Mouse (Mus musculus) midbrain, embryonic 13.5 days (tissue): Measurements from ENCODE around the gene Nicn1. TPM values are rescaled to one million over a fixed set of nuclear protein-coding genes. Genes with fewer than 3 reads are reported as not detected.
A peak's percentile ranks its signal among the peaks of the same experiment; 100 is the strongest.

Experiments used
- ATAC-seq: fragments of 200-750 bp; cut with Nextera tagmentation; 2 replicates; pipeline ENCODE4 v1.8.0; 2017; ENCODE audit warnings: mild to moderate bottlenecking, moderate TSS enrichment, moderate library complexity
- H3K27ac ChIP-seq: fragments of 300-500 bp; sonication (generic); 2 replicates; pipeline ENCODE4 v1.5.1; 2015; ENCODE audit warnings: inconsistent platforms, mild to moderate bottlenecking, moderate library complexity
- H3K27me3 ChIP-seq: fragments of 300-500 bp; sonication (generic); 2 replicates; pipeline ENCODE4 v1.6.1; 2015; ENCODE audit warnings: mild to moderate bottlenecking, inconsistent platforms
- H3K36me3 ChIP-seq: fragments of 300-500 bp; sonication (generic); 2 replicates; pipeline ENCODE4 v1.6.1; 2015; ENCODE audit warnings: mild to moderate bottlenecking, inconsistent platforms
- H3K4me1 ChIP-seq: fragments of 300-500 bp; sonication (generic); replicated peaks from 2 replicates; pipeline ENCODE4 v1.6.1; 2015; ENCODE audit warnings: inconsistent platforms
- H3K4me2 ChIP-seq: fragments of 300-500 bp; sonication (generic); replicated peaks from 2 replicates; pipeline ENCODE4 v1.6.1; 2015; ENCODE audit warnings: moderate library complexity, mild to moderate bottlenecking, inconsistent platforms
- H3K4me3 ChIP-seq: fragments of 300-500 bp; sonication (generic); replicated peaks from 2 replicates; pipeline ENCODE4 v1.5.1; 2015; ENCODE audit warnings: mild to moderate bottlenecking, inconsistent platforms
- H3K9ac ChIP-seq: fragments of 300-500 bp; sonication (generic); replicated peaks from 2 replicates; pipeline ENCODE4 v1.6.1; 2015; ENCODE audit warnings: mild to moderate bottlenecking, inconsistent platforms
- H3K9me3 ChIP-seq: fragments of 300-500 bp; sonication (generic); 2 replicates; pipeline ENCODE4 v1.6.1; 2016; ENCODE audit warnings: mild to moderate bottlenecking, inconsistent platforms
- WGBS: fragments of 180-500 bp; shearing (Covaris S2); methylation state at CpG from one replicate; pipeline ENCODE4 v1.1.7; 2015; 5-methylcytosine and 5-hydroxymethylcytosine counted together
- polyA plus RNA-seq: library from polyadenylated mRNA; unstranded; fragments of >200 nt; fragmentation: Nextera tagmentation; extraction: Ambion mirVana; gene quantifications from 2 replicates; pipeline ENCODE4 v1.2.1, GENCODE M21; 2015

Nicn1 gene
- polyA plus RNA-seq, 1 experiment from 2014 or later, result 118 TPM

DNA sequence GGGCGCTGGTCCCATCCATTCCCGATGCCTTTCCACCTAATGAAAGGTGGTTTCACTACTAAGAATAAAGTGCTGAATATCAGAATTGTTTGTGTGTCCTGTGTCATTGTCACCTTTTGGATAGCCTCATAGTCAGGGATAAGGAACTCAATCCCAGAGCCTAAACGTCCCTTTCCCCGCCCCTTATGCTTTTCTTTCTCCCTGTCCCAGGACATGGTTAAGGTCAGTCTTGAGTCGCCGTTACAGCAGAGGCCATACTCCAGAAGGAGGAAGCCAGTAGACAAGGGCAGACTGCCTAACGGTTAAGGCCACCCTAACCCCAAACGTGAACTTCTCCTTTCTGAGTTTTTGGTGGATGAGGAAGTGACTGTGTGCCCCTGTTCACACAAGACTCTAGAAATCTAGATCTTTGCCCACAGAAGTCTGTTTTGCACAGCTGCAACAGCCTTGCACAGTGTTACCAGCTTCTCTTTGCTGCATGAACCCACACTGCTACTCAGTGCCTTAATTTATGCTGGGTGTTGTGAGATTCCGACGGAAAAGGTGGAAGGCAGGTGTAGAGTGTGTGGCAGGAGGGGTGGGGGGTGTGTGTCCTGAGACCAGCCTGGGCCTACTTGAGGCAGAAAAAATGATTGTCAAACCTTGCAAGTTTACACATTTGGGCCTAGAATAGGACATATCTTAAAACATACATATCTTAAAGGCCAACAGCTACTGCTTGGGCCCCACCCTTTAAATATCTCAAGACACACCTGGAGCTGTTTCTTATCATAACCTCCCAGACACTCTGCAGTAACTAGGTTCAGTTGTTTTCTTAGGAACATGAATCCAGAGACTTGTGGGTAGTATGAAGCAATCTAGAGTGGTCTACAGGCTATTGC is 50.3 kb downstream of the Nicn1 start:
- peaks cover 27% of the 10 kb centered on the region for H3K4me1 ChIP-seq
- WGBS, result 69% methylated on average over 10 of the region's 10 CpGs
- H3K4me3 ChIP-seq, result peak overlapping the region; percentile 65
- no peaks in the 10 kb centered on the region for H3K9me3 ChIP-seq
- peaks cover 11% of the 10 kb centered on the region for H3K36me3 ChIP-seq
- H3K27me3 ChIP-seq, result no peaks in the 10 kb centered on the region
- H3K4me2 ChIP-seq, result peak overlapping the region; percentile 73
- no peak for ATAC-seq
- no peak overlapping the region for H3K27ac ChIP-seq
- H3K9ac ChIP-seq, result peak overlapping the region; percentile 85

DNA sequence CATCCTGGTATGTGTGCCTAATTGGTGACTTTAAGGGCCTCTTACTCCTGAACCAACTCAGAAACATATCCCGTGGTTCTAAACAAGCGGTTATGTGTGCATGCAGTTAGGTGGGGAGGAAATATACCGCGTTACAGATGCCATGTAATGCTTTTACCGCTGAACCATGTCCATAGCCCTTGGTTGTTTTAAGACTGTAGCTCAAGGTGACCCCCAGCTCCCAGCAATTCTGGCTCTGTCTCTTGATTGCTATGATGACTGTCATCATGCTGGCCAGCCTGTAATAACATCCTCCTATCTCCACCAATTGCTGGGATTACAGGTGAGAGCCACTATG is 50.9 kb downstream of the Nicn1 start:
- no peaks in the 10 kb centered on the region for H3K9me3 ChIP-seq
- ATAC-seq, result no peak
- no peak overlapping the region for H3K27ac ChIP-seq
- H3K4me1 ChIP-seq, result peaks cover 31% of the 10 kb centered on the region
- WGBS, result 92% methylated on average over 5 of the region's 5 CpGs
- no peaks in the 10 kb centered on the region for H3K27me3 ChIP-seq
- peaks cover 5% of the 10 kb centered on the region; the same call in 1 of the 2 replicates for H3K36me3 ChIP-seq
- no peak overlapping the region for H3K9ac ChIP-seq
- H3K4me3 ChIP-seq, result no peak overlapping the region
- H3K4me2 ChIP-seq, result no peak overlapping the region

DNA sequence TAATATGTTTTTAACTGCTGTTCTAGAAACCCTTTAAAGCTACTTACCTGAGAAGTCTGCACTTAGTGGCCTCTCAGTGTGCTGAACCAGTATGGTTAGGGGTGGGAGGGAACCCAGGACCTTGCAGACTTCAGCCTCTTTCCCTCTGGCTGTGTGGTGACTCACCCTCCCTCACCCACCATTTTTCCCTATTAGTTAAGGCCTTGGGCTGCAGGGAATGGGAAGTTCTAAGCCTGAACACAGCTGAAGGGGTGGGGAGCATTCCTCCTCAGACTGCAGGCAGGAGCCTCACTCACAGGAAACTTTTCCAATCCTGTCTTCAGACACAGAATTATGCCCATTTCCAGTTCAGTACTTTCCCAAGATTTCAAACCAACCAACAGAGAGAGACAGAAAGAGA is 51.6 kb downstream of the Nicn1 start:
- Histone ChIP-seq H3K4me1 (peaks cover 36% of the 10 kb centered on the region), H3K27ac (no peak overlapping the region), H3K4me2 (no peak overlapping the region), H3K9me3 (no peaks in the 10 kb centered on the region), H3K9ac (no peak overlapping the region), H3K27me3 (no peaks in the 10 kb centered on the region), H3K4me3 (no peak overlapping the region), H3K36me3 (peaks cover 3% of the 10 kb centered on the region; the same call in 1 of the 2 replicates)
- ATAC-seq, result no peak

DNA sequence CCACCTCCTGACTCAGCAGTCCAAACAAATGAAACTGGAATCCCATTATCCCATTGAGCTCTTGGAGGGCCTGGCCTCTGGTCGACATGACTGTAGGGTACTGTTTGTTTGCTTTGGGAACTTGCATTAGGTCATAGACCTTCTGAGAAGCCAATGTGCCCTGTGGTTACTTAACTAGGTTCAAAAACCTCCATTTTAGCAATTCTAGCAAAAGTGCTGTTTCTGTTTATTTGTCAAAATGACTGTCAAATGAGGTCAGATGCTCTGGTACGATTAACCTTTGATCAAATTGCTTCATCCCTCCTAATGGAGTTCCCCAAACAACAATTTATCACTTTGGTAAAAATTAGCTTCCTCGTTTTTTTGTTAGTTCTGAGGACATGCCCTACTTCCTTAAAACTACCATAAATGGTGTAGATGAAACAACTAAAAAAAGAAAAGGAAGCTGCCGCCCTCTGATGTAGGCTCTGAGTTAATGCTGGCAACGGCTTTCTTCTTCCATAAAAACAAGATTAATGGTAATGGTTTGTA is 52.1 kb downstream of the Nicn1 start:
- no peak for ATAC-seq
- Histone ChIP-seq H3K27me3 (no peaks in the 10 kb centered on the region), H3K4me2 (no peak overlapping the region), H3K27ac (no peak overlapping the region), H3K36me3 (peaks cover 3% of the 10 kb centered on the region; the same call in 1 of the 2 replicates), H3K9ac (no peak overlapping the region), H3K9me3 (no peaks in the 10 kb centered on the region), H3K4me3 (no peak overlapping the region), H3K4me1 (peaks cover 39% of the 10 kb centered on the region)
- 67% methylated on average over 5 of the region's 5 CpGs for WGBS

DNA sequence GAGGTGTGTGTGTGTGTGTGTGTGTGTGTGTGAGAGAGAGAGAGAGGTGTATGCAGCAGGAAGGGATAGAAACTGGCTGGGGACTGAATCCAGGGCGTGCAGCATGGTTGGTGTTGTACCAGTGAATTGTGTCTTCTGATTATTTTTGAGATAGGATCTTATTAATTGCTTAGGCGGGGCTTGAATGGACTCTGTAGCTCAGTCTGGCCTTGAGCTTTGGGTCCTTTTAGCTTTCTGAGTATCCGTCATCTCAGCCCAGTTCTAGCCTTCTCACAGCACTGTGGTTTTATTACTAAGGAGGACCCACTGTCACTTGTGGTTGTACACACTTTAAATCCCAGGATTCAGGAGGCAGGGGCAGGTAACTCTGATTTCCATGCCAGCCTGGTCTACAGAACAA is 53.1 kb downstream of the Nicn1 start:
- no peaks in the 10 kb centered on the region for H3K36me3 ChIP-seq
- H3K9ac ChIP-seq, result no peak overlapping the region
- H3K27me3 ChIP-seq, result no peaks in the 10 kb centered on the region
- H3K4me2 ChIP-seq, result no peak overlapping the region
- no peaks in the 10 kb centered on the region for H3K9me3 ChIP-seq
- ATAC-seq, result no peak
- 83% methylated on average over 3 of the region's 3 CpGs for WGBS
- no peak overlapping the region for H3K4me3 ChIP-seq
- H3K4me1 ChIP-seq, result peaks cover 38% of the 10 kb centered on the region
- no peak overlapping the region for H3K27ac ChIP-seq

DNA sequence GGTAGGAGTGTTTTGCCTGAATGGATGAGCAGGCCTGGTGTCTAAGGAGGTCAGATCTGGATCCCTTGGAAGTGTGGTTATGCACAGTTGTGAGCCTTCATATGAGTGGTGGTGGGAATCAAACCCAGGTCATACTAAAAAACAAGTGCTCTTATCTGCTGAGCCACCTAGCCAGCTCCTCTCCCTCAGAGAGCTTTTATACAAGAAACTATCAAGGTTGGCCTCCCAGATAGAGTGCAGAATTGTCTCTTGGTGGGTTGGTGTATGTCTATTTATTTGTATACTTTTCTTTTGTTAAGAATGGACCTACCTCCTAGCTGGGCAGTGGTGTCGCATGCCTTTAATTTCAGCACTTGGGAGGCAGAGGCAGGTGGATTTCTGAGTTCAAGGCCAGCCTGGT is 53.6 kb downstream of the Nicn1 start:
- Histone ChIP-seq H3K4me2 (no peak overlapping the region), H3K27me3 (no peaks in the 10 kb centered on the region), H3K9me3 (no peaks in the 10 kb centered on the region), H3K9ac (no peak overlapping the region), H3K4me1 (peaks cover 38% of the 10 kb centered on the region), H3K27ac (no peak overlapping the region), H3K36me3 (no peaks in the 10 kb centered on the region), H3K4me3 (no peak overlapping the region)
- ATAC-seq, result no peak
- WGBS, result 95% methylated on average over 1 of the region's 1 CpGs

DNA sequence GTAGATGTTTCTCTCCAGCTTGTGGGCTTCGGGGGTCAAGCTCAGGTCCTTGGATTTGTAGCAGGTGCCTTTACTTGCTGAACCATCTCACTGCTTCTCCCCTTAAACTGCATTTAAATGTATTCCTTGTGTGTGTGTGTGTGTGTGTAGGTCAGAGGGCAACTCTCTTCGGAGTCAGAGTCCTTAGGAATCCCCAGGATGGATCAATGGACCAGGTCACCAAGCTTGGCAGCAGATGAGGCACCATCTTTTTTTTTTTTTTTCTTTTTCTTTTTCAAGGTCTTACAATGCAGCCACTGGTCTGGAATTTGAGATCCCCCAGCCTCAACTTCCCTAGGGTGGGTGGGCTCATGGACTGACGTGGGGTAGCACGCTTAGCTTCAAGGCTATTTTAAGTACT is 54.2 kb downstream of the Nicn1 start:
- Histone ChIP-seq H3K27me3 (no peaks in the 10 kb centered on the region), H3K4me3 (no peak overlapping the region), H3K9ac (no peak overlapping the region), H3K36me3 (no peaks in the 10 kb centered on the region), H3K27ac (no peak overlapping the region), H3K4me1 (peaks cover 43% of the 10 kb centered on the region), H3K9me3 (no peaks in the 10 kb centered on the region), H3K4me2 (no peak overlapping the region)
- ATAC-seq, result no peak
- WGBS, result 85% methylated on average over 4 of the region's 4 CpGs

Other genes starting within 250 kb of the Nicn1 start
- 18.1 and 18.5 TPM in 2 replicates for gene Gmppb, start 241.2 kb upstream of the Nicn1 start, polyA plus RNA-seq
- 3.0 and 3.3 TPM in 2 replicates for gene Amigo3, start 237.3 kb upstream of the Nicn1 start, polyA plus RNA-seq
- 0.11 and 0.23 TPM in 2 replicates for gene Mst1, start 210.0 kb upstream of the Nicn1 start, polyA plus RNA-seq
- 46.2 and 55.6 TPM in 2 replicates for gene Rnf123, start 207.1 kb upstream of the Nicn1 start, polyA plus RNA-seq
- gene Apeh, start 195.8 kb upstream of the Nicn1 start, polyA plus RNA-seq, result 56.3 and 62.5 TPM in 2 replicates
- gene Bsn, start 100.0 kb upstream of the Nicn1 start, polyA plus RNA-seq, result 7.1 and 8.0 TPM in 2 replicates
- 50.5 and 57.8 TPM in 2 replicates for gene Dag1, start 26.5 kb upstream of the Nicn1 start, polyA plus RNA-seq
- 33.6 and 35.5 TPM in 2 replicates for gene Amt, start 6.4 kb downstream of the Nicn1 start, polyA plus RNA-seq
- 288 and 306 TPM in 2 replicates for gene Rhoa, start 15.7 kb downstream of the Nicn1 start, polyA plus RNA-seq
- 52.6 and 57.5 TPM in 2 replicates for gene Tcta, start 15.7 kb downstream of the Nicn1 start, polyA plus RNA-seq
- gene Gpx1, start 48.5 kb downstream of the Nicn1 start, polyA plus RNA-seq, result 474 and 511 TPM in 2 replicates
- 143 and 146 TPM in 2 replicates for gene Usp4, start 57.4 kb downstream of the Nicn1 start, polyA plus RNA-seq
- 2.1 and 2.2 TPM in 2 replicates for gene 1700102P08Rik, start 102.4 kb downstream of the Nicn1 start, polyA plus RNA-seq
- gene Ccdc36, start 138.1 kb downstream of the Nicn1 start, polyA plus RNA-seq, result 1.3 and 1.7 TPM in 2 replicates
- gene BC048562, start 146.1 kb downstream of the Nicn1 start, polyA plus RNA-seq, result not detected in 2 replicates
- 59.7 and 63.5 TPM in 2 replicates for gene Ccdc71, start 170.1 kb downstream of the Nicn1 start, polyA plus RNA-seq
- gene Klhdc8b, start 171.2 kb downstream of the Nicn1 start, polyA plus RNA-seq, result 75.7 and 84.8 TPM in 2 replicates
- 20.0 and 24.1 TPM in 2 replicates for gene Lamb2, start 189.3 kb downstream of the Nicn1 start, polyA plus RNA-seq
- 75.9 and 91.9 TPM in 2 replicates for gene Usp19, start 200.2 kb downstream of the Nicn1 start, polyA plus RNA-seq
- gene Qars, start 217.3 kb downstream of the Nicn1 start, polyA plus RNA-seq, result 70.2 and 70.5 TPM in 2 replicates
- gene Qrich1, start 226.4 kb downstream of the Nicn1 start, polyA plus RNA-seq, result 141 and 146 TPM in 2 replicates